Mouse (Mus musculus): ENCODE measurements around the gene Ttc13. TPM values are rescaled to one million over a fixed set of nuclear protein-coding genes. Genes with fewer than 3 reads are reported as not detected.
A peak's percentile ranks its signal among the peaks of the same experiment; 100 is the strongest.

Ttc13 gene
- polyA plus RNA-seq, 1 experiment: 11.4 TPM

DNA sequence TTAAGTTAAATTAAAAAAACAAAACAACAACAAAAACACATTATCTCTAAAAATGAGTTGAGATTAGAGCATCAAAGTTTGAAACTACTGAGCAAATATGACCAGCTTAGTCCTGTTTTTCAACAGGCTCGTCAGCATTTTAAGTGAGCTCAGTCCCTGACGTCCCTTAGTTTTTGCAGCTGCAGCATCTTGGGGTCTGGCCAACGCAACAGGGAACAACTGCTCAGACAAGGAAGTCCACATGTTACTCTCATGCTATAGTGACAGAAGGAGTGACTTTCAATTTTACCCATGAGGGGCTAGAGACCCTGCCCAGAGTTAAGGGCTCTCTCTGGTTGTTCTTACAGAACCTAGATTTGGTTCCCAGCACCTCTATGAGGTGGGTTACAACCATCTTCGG lies 17.4 kb downstream of the Ttc13 start:
- Histone ChIP-seq H3K4me1 (ENCODE audit: control insufficient read depth, insufficient read depth, insufficient read length, low read length) (peaks cover 9% of the 10 kb centered on the region; the same call in 1 of the 2 replicates), H3K27me3 (ENCODE audit: control insufficient read depth, insufficient read depth, low read length) (no peaks in the 10 kb centered on the region), H3K36me3 (ENCODE audit: control insufficient read depth, insufficient read depth, low read length) (peaks cover 15% of the 10 kb centered on the region), H3K27ac (ENCODE audit: insufficient read depth, low read depth, low read length) (no peak overlapping the region), H3K4me3 (ENCODE audit: low read depth, low read length) (no peak overlapping the region)
- WGBS: 91% methylated on average over 4 of the region's 4 CpGs
- TF ChIP-seq POLR2A (IDR thresholded peaks at IDR 0.05; ENCODE audit: low read depth, low read length): no peak
- no peak for TF ChIP-seq CTCF (IDR thresholded peaks at IDR 0.05; ENCODE audit: extremely low read depth, insufficient read length, insufficient replicate concordance, low read depth, low read length)

- Histone ChIP-seq H3K36me3 (ENCODE audit: control insufficient read depth, insufficient read depth, low read length) (peaks cover 14% of the 10 kb centered on the region), H3K4me1 (ENCODE audit: control insufficient read depth, insufficient read depth, insufficient read length, low read length) (peaks cover 9% of the 10 kb centered on the region; the same call in 1 of the 2 replicates), H3K27ac (ENCODE audit: insufficient read depth, low read depth, low read length) (no peak overlapping the region), H3K27me3 (ENCODE audit: control insufficient read depth, insufficient read depth, low read length) (no peaks in the 10 kb centered on the region), H3K4me3 (ENCODE audit: low read depth, low read length) (no peak overlapping the region)
- TF ChIP-seq CTCF (IDR thresholded peaks at IDR 0.05; ENCODE audit: extremely low read depth, insufficient read length, insufficient replicate concordance, low read depth, low read length): no peak
- WGBS: 71% methylated on average over 4 of the region's 4 CpGs
Observed at GRCm38 (mm10) chr8:124703526-124703925, 18.3 kb downstream of the Ttc13 start.

GRCm38 (mm10) chr8:124702183-124702582 lies 19.6 kb downstream of the Ttc13 start:
- Histone ChIP-seq H3K36me3 (ENCODE audit: control insufficient read depth, insufficient read depth, low read length) (peaks cover 21% of the 10 kb centered on the region), H3K4me3 (ENCODE audit: low read depth, low read length) (no peak overlapping the region), H3K27ac (ENCODE audit: insufficient read depth, low read depth, low read length) (no peak overlapping the region), H3K4me1 (ENCODE audit: control insufficient read depth, insufficient read depth, insufficient read length, low read length) (peaks cover 9% of the 10 kb centered on the region; the same call in 1 of the 2 replicates), H3K27me3 (ENCODE audit: control insufficient read depth, insufficient read depth, low read length) (no peaks in the 10 kb centered on the region)
- WGBS: 83% methylated on average over 3 of the region's 3 CpGs
- no peak for TF ChIP-seq CTCF (IDR thresholded peaks at IDR 0.05; ENCODE audit: extremely low read depth, insufficient read length, insufficient replicate concordance, low read depth, low read length)
- no peak for TF ChIP-seq POLR2A (IDR thresholded peaks at IDR 0.05; ENCODE audit: low read depth, low read length)

- Histone ChIP-seq H3K27me3 (ENCODE audit: control insufficient read depth, insufficient read depth, low read length) (no peaks in the 10 kb centered on the region), H3K36me3 (ENCODE audit: control insufficient read depth, insufficient read depth, low read length) (peaks cover 18% of the 10 kb centered on the region), H3K4me3 (ENCODE audit: low read depth, low read length) (no peak overlapping the region), H3K4me1 (ENCODE audit: control insufficient read depth, insufficient read depth, insufficient read length, low read length) (peaks cover 8% of the 10 kb centered on the region; the same call in 1 of the 2 replicates), H3K27ac (ENCODE audit: insufficient read depth, low read depth, low read length) (peak overlapping the region; percentile 52)
- WGBS: 58% methylated on average over 9 of the region's 9 CpGs
- TF ChIP-seq POLR2A (IDR thresholded peaks at IDR 0.05; ENCODE audit: low read depth, low read length) (no peak), CTCF (IDR thresholded peaks at IDR 0.05; ENCODE audit: extremely low read depth, insufficient read length, insufficient replicate concordance, low read depth, low read length) (no peak)
Observed at GRCm38 (mm10) chr8:124701023-124701422, 20.8 kb downstream of the Ttc13 start.

- WGBS: 88% methylated on average over 5 of the region's 5 CpGs
- peak overlapping the region; percentile 52 for H3K27ac ChIP-seq (ENCODE audit: insufficient read depth, low read depth, low read length)
Observed at GRCm38 (mm10) chr8:124700271-124700670, 21.5 kb downstream of the Ttc13 start.

GRCm38 (mm10) chr8:124695424-124696100 lies 26.2 kb downstream of the Ttc13 start:
- Histone ChIP-seq H3K27ac (ENCODE audit: insufficient read depth, low read depth, low read length) (no peak overlapping the region), H3K4me3 (ENCODE audit: low read depth, low read length) (no peak overlapping the region), H3K27me3 (ENCODE audit: control insufficient read depth, insufficient read depth, low read length) (no peaks in the 10 kb centered on the region), H3K36me3 (ENCODE audit: control insufficient read depth, insufficient read depth, low read length) (peaks cover 26% of the 10 kb centered on the region), H3K4me1 (ENCODE audit: control insufficient read depth, insufficient read depth, insufficient read length, low read length) (peaks cover 7% of the 10 kb centered on the region; the same call in 1 of the 2 replicates)
- TF ChIP-seq POLR2A (IDR thresholded peaks at IDR 0.05; ENCODE audit: low read depth, low read length): no peak
- TF ChIP-seq CTCF (IDR thresholded peaks at IDR 0.05; ENCODE audit: extremely low read depth, insufficient read length, insufficient replicate concordance, low read depth, low read length): no peak
- WGBS: 67% methylated on average over 22 of the region's 22 CpGs

More at GRCm38 (mm10) chr8:124700271-124700670, 21.5 kb downstream of the Ttc13 start:
- Histone ChIP-seq H3K4me3 (ENCODE audit: low read depth, low read length) (no peak overlapping the region), H3K4me1 (ENCODE audit: control insufficient read depth, insufficient read depth, insufficient read length, low read length) (peaks cover 6% of the 10 kb centered on the region; the same call in 1 of the 2 replicates), H3K36me3 (ENCODE audit: control insufficient read depth, insufficient read depth, low read length) (peaks cover 13% of the 10 kb centered on the region), H3K27me3 (ENCODE audit: control insufficient read depth, insufficient read depth, low read length) (no peaks in the 10 kb centered on the region)
- TF ChIP-seq POLR2A (IDR thresholded peaks at IDR 0.05; ENCODE audit: low read depth, low read length): no peak
- no peak for TF ChIP-seq CTCF (IDR thresholded peaks at IDR 0.05; ENCODE audit: extremely low read depth, insufficient read length, insufficient replicate concordance, low read depth, low read length)

GRCm38 (mm10) chr8:124691706-124692105 lies 30.1 kb downstream of the Ttc13 start:
- H3K4me1 ChIP-seq (ENCODE audit: control insufficient read depth, insufficient read depth, insufficient read length, low read length): peaks cover 4% of the 10 kb centered on the region; the same call in 1 of the 2 replicates
- no peak overlapping the region for H3K4me3 ChIP-seq (ENCODE audit: low read depth, low read length)
- H3K36me3 ChIP-seq (ENCODE audit: control insufficient read depth, insufficient read depth, low read length): peaks cover 30% of the 10 kb centered on the region
- no peak for TF ChIP-seq CTCF (IDR thresholded peaks at IDR 0.05; ENCODE audit: extremely low read depth, insufficient read length, insufficient replicate concordance, low read depth, low read length)
- TF ChIP-seq POLR2A (IDR thresholded peaks at IDR 0.05; ENCODE audit: low read depth, low read length): no peak
- 95% methylated on average over 4 of the region's 4 CpGs for WGBS
- H3K27ac ChIP-seq (ENCODE audit: insufficient read depth, low read depth, low read length): no peak overlapping the region
- no peaks in the 10 kb centered on the region for H3K27me3 ChIP-seq (ENCODE audit: control insufficient read depth, insufficient read depth, low read length)

All from small intestine, adult 2 months (tissue).